Mouse (Mus musculus): Measurements from ENCODE around the gene Rhox3f.
"Not testable (repeated sequence)": the region's sequence is repeated elsewhere in the genome, so short reads cannot be mapped to it uniquely, and the experiment has no call there.

The Rhox3f gene

DNA sequence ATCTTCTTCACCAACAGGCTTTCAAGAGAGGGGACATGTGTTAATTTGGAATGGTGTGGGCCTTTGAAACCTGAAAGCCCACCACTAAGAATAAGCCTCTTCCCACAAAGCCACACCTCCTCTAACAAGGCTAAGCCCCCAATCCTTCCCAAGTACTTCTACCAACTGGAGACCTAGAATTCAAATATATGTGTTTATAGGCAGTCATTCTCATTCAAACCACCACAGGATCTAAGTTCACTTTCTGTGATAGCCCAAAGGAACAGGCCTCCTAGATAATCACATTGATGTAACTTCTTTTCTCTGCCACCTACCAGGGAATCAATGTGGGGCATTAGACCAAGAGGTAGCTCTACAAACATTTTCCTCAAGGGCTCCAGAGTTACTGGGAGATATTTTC, at the start of gene Rhox3f:
TSS of gene Rhox3f (plus strand) at position 301 of the 400 bp plus-strand sequence.
- DNase-seq (ENCODE audit: low spot score), result not testable (repeated sequence)

DNA sequence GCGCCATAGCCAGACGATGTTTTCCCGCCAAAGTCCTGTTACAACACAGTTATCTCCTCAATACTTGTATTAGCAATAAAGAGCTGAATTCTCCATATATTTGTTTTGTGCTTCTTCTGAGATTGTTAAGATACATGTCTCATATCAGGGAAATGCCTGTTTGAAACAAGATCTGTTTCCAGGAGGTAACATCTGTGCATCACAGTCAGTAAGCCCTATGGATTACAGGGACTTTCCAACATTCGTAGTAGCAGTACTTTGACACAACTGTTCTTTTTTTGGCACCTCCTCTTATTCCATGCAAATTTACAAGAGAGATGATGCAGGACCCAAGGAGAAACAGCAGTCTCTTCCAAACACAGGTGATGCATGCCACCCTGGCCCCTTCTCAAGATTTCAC, 39.1 kb upstream of the Rhox3f start, which contains the start of gene Rhox3e:
TSS of gene Rhox3e (plus strand) at position 301 of the 400 bp plus-strand sequence.
- DNase-seq (ENCODE audit: low spot score), result not testable (repeated sequence)

DNA sequence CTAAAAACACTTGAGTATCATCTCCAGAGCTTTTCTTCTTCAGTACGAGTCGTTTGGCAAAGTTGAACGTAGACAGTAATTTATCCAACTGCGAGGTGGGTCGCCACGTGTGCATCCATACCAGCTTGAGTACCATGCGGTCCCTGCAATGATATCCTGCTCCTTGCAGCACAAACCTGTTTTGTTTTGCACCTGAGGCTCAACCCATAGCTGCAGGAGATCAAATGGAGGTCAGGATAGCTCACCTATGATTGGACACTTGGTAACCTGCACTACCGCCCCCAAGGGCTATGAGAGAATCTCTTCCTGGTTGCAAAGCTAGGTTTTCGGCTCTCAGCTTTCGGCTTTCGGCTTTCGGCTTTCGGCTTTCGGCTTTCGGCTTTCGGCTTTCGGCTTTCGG, 23.7 kb upstream of the Rhox3f start, which contains the start of gene Rhox4e:
TSS of gene Rhox4e (plus strand) at position 301 of the 400 bp plus-strand sequence.
- not testable (repeated sequence) for DNase-seq (ENCODE audit: low spot score)

DNA sequence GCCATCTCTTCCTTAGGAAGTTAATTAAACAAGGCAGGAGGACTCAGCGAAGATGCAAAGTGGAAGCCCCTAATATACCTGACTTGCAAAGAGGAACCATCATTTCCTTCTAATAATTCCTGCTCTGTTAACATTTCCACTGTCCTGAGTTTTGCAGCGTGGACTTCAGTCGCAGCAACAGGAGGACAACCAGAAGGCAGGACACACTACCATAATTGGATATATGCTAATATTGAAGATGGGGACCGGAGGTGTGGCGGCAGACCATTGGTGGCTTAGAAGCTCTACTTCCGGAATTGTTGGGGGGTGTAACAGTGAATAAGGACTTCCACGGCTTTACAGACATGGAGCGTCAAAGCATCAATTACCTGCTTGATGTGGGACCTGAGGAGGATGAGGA, 9.7 kb upstream of the Rhox3f start, which contains the start of gene Rhox2f:
TSS of gene Rhox2f (plus strand) at position 301 of the 400 bp plus-strand sequence.
- DNase-seq (ENCODE audit: low spot score), result not testable (repeated sequence)

DNA sequence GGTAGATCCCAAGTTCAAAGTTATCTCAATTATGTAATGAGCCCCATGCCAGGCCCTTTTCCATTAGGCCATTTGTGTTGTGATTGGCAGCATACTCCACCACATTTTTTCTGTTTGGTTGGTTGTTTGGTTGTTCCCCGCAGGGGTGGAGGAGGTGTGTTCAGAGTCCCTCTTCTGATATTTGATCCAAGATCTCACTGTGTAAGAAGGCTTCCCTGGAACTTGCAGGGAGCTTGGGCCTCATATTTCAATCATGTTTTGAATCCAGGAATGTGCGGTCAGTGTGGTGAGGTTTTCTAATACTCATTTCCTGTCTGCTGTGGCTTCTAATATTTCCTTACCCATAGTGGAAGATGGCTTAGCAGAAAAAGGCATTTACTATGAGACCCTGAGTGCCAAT, 8.2 kb upstream of the Rhox3f start:
- not testable (repeated sequence) for DNase-seq (ENCODE audit: low spot score)

DNA sequence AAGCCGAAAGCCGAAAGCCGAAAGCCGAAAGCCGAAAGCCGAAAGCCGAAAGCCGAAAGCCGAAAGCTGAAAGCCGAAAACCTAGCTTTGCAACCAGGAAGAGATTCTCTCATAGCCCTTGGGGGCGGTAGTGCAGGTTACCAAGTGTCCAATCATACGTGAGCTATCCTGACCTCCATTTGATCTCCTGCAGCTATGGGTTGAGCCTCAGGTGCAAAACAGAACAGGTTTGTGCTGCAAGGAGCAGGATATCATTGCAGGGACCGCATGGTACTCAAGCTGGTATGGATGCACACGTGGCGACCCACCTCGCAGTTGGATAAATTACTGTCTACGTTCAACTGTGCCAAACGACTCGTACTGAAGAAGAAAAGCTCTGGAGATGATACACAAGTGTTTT, 26.8 kb downstream of the Rhox3f start, which contains the start of gene Rhox4f:
TSS of gene Rhox4f (minus strand) at position 101 of the 400 bp plus-strand sequence.
- not testable (repeated sequence) for DNase-seq (ENCODE audit: low spot score)

DNA sequence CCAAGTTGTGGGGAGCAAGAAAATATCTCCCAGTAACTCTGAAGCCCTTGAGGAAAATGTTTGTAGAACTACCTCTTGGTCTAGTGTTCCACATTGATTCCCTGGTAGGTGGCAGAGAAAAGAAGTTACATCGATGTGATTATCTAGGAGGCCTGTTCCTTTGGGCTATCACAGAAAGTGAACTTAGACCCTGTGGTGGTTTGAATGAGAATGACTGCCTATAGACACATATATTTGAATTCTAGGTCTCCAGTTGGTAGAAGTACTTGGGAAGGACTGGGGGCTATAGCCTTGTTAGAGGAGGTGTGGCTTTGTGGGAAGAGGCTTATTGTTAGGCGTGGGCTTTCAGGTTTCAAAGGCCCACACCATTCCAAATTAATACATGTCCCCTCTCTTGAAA, 47.7 kb downstream of the Rhox3f start, which contains the start of gene Rhox3g:
TSS of gene Rhox3g (minus strand) at position 101 of the 400 bp plus-strand sequence.
- DNase-seq (ENCODE audit: low spot score), result not testable (repeated sequence)

Data from spleen, adult 12 weeks (tissue).